Mouse (Mus musculus): ENCODE measurements around the gene Retsat. TPM values are rescaled to one million over a fixed set of nuclear protein-coding genes. Genes with fewer than 3 reads are reported as not detected.
A peak's percentile ranks its signal among the peaks of the same experiment; 100 is the strongest.

The Retsat gene
- total and polyA plus RNA-seq, 3 experiments, result 15.5 to 27.7 (median 15.6) TPM

DNA sequence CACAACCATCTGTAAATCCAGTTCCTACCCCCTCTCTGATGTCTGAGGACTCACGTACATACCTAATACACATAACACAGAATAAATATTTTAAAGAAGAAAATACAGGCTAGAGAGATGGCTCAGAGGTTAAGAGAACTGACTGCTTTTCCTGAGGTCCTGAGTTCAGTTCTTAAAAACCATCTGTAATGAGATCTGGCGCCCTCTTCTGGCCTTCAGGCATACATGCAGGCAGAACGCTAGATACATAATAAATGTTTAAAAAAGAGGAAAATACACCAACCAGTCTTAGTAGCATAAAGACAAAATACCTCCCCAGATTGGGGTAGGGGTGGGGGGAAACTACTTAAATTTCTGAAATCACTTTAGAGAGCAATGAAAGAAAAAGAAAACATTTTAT lies 59.7 kb downstream of the Retsat start:
- Histone ChIP-seq H3K4me1 (ENCODE audit: control insufficient read depth in 1 of 2, insufficient read depth in 2 of 2) (peaks cover 5 to 44% of the 10 kb centered on the region in 2 experiments), H3K36me3 (replicated peaks in 1 of 2; ENCODE audit: control insufficient read depth in 1 of 2, insufficient read depth in 1 of 2, low read length in 1 of 2) (no peaks in the 10 kb centered on the region), H3K27ac (ENCODE audit: insufficient read depth, low read depth) (no peak overlapping the region), H3K9me3 (replicated peaks; ENCODE audit: low read length) (no peaks in the 10 kb centered on the region), H3K27me3 (replicated peaks) (no peaks in the 10 kb centered on the region), H3K79me2 (replicated peaks; ENCODE audit: control insufficient read depth, extremely low read depth, insufficient read depth, poor library complexity, severe bottlenecking) (no peaks in the 10 kb centered on the region), H3K4me2 (ENCODE audit: insufficient read depth, low read depth, poor library complexity, severe bottlenecking) (no peak overlapping the region), H3K9ac (ENCODE audit: insufficient read depth, low read depth) (no peak overlapping the region), H3K4me3 (replicated peaks in 1 of 3; ENCODE audit: low read depth in 2 of 3, low read length in 2 of 3, poor library complexity in 1 of 3) (no peak overlapping the region)
- dilution Hi-C loops (cut with MboI; ENCODE audit: extremely low pct_ligation_motif_present, extremely low pct_unique_long_range_greater_than_20kb, low sequenced_read_pairs) (no loop called here), in situ Hi-C loops (cut with MboI; ENCODE audit: low pct_ligation_motif_present, low pct_unique_long_range_greater_than_20kb, low sequenced_read_pairs) (no loop called here)
- peak; percentile 65 for DNase-seq (ENCODE audit: extremely low read depth)
- TF ChIP-seq NELFE (IDR thresholded peaks at IDR 0.05; ENCODE audit: low read depth, low read length), result no peak
- TF ChIP-seq KAT2A (IDR thresholded peaks at IDR 0.05; ENCODE audit: insufficient replicate concordance, low read length), result no peak
- TF ChIP-seq RAD21 (IDR thresholded peaks at IDR 0.05; ENCODE audit: low read depth, low read length), result peak; percentile 45
- no peak for TF ChIP-seq CHD2 (IDR thresholded peaks at IDR 0.05; ENCODE audit: low read length)
- TF ChIP-seq CHD1 (IDR thresholded peaks at IDR 0.05; ENCODE audit: low read depth, low read length), result no peak
- no peak for TF ChIP-seq USF1 (IDR thresholded peaks at IDR 0.05; ENCODE audit: low read depth, low read length)
- no peak for TF ChIP-seq USF2 (conservative IDR thresholded peaks at IDR 0.05; ENCODE audit: low read depth, low read length)
- no peak for TF ChIP-seq IRF4 (IDR thresholded peaks at IDR 0.05; ENCODE audit: low read depth, low read length)
- TF ChIP-seq PAX5 (IDR thresholded peaks at IDR 0.05; ENCODE audit: low read length), result no peak
- TF ChIP-seq ETS1 (conservative IDR thresholded peaks at IDR 0.05; ENCODE audit: low read depth, low read length), result no peak
- TF ChIP-seq MYC (IDR thresholded peaks at IDR 0.05; ENCODE audit: low read depth, low read length), result no peak
- no peak for TF ChIP-seq MAFK (IDR thresholded peaks at IDR 0.05; ENCODE audit: insufficient replicate concordance, low read length)
- TF ChIP-seq SMC3 (IDR thresholded peaks at IDR 0.05; ENCODE audit: low read depth, low read length), result peak; percentile 52
- no peak for TF ChIP-seq MAX (IDR thresholded peaks at IDR 0.05; ENCODE audit: low read length)
- TF ChIP-seq JUN (IDR thresholded peaks at IDR 0.05; ENCODE audit: insufficient read depth, low read depth, low read length), result no peak
- no peak for TF ChIP-seq UBTF (IDR thresholded peaks at IDR 0.05; ENCODE audit: low read depth, low read length)
- no peak for TF ChIP-seq JUND (conservative IDR thresholded peaks at IDR 0.05; ENCODE audit: low read depth, low read length)
- peak; percentile 61 to 75; a peak in 3 of 4 replicates for TF ChIP-seq CTCF (conservative IDR thresholded peaks at IDR 0.05 in 1 of 2, IDR thresholded peaks at IDR 0.05 in 1 of 2; ENCODE audit: low read depth in 2 of 2, low read length in 2 of 2)
- TF ChIP-seq NRF1 (IDR thresholded peaks at IDR 0.05; ENCODE audit: low read depth, low read length), result no peak
- TF ChIP-seq POLR2AphosphoS2 (IDR thresholded peaks at IDR 0.05; ENCODE audit: low read depth, low read length), result no peak
- TF ChIP-seq ZMIZ1 (IDR thresholded peaks at IDR 0.05; ENCODE audit: low read depth, low read length), result no peak
- no peak for TF ChIP-seq POLR2A (IDR thresholded peaks at IDR 0.05; ENCODE audit: low read depth, low read length)

Other genes with a start within 250 kb of the Retsat start
- gene Tmem150a, start 243.0 kb upstream of the Retsat start, total RNA-seq (2012; rRNA removed), result 0.17 and 0.59 TPM in 2 replicates
- gene Tmem150a, start 243.0 kb upstream of the Retsat start, total RNA-seq (2014; rRNA removed), result 0.24 TPM in 1 of 2 replicates, not detected in the other
- gene Tmem150a, start 243.0 kb upstream of the Retsat start, polyA plus RNA-seq (2012; ENCODE audit: insufficient read length, low read depth), result 0.82 and 0.93 TPM in 2 replicates
- gene Rnf181, start 231.5 kb upstream of the Retsat start, total RNA-seq (2012; rRNA removed), result 51.0 and 63.2 TPM in 2 replicates
- gene Rnf181, start 231.5 kb upstream of the Retsat start, total RNA-seq (2014; rRNA removed), result 64.0 and 83.2 TPM in 2 replicates
- 73.7 and 88.7 TPM in 2 replicates for gene Rnf181, start 231.5 kb upstream of the Retsat start, polyA plus RNA-seq (2012; ENCODE audit: insufficient read length, low read depth)
- 1.5 and 2.5 TPM in 2 replicates for gene Vamp5, start 218.0 kb upstream of the Retsat start, total RNA-seq (2012; rRNA removed)
- 0.50 and 0.59 TPM in 2 replicates for gene Vamp5, start 218.0 kb upstream of the Retsat start, total RNA-seq (2014; rRNA removed)
- 0.90 and 2.2 TPM in 2 replicates for gene Vamp5, start 218.0 kb upstream of the Retsat start, polyA plus RNA-seq (2012; ENCODE audit: insufficient read length, low read depth)
- gene Vamp8, start 207.8 kb upstream of the Retsat start, total RNA-seq (2012; rRNA removed), result 105 and 110 TPM in 2 replicates
- 111 and 130 TPM in 2 replicates for gene Vamp8, start 207.8 kb upstream of the Retsat start, total RNA-seq (2014; rRNA removed)
- 98.9 and 114 TPM in 2 replicates for gene Vamp8, start 207.8 kb upstream of the Retsat start, polyA plus RNA-seq (2012; ENCODE audit: insufficient read length, low read depth)
- 6.6 and 6.7 TPM in 2 replicates for gene Ggcx, start 184.2 kb upstream of the Retsat start, total RNA-seq (2012; rRNA removed)
- 6.5 and 7.8 TPM in 2 replicates for gene Ggcx, start 184.2 kb upstream of the Retsat start, total RNA-seq (2014; rRNA removed)
- gene Ggcx, start 184.2 kb upstream of the Retsat start, polyA plus RNA-seq (2012; ENCODE audit: insufficient read length, low read depth), result 4.7 and 5.2 TPM in 2 replicates
- 166 and 274 TPM in 2 replicates for gene Mat2a, start 158.9 kb upstream of the Retsat start, total RNA-seq (2012; rRNA removed)
- 218 and 232 TPM in 2 replicates for gene Mat2a, start 158.9 kb upstream of the Retsat start, total RNA-seq (2014; rRNA removed)
- gene Mat2a, start 158.9 kb upstream of the Retsat start, polyA plus RNA-seq (2012; ENCODE audit: insufficient read length, low read depth), result 429 and 456 TPM in 2 replicates
- 0.50 and 1.7 TPM in 2 replicates for gene Sh2d6, start 76.8 kb upstream of the Retsat start, total RNA-seq (2012; rRNA removed)
- gene Sh2d6, start 76.8 kb upstream of the Retsat start, total RNA-seq (2014; rRNA removed), result 0.78 and 1.1 TPM in 2 replicates
- gene Sh2d6, start 76.8 kb upstream of the Retsat start, polyA plus RNA-seq (2012; ENCODE audit: insufficient read length, low read depth), result 4.3 and 4.9 TPM in 2 replicates
- gene Capg, start 54.1 kb upstream of the Retsat start, total RNA-seq (2012; rRNA removed), result 211 and 264 TPM in 2 replicates
- gene Capg, start 54.1 kb upstream of the Retsat start, total RNA-seq (2014; rRNA removed), result 174 and 175 TPM in 2 replicates
- 196 and 201 TPM in 2 replicates for gene Capg, start 54.1 kb upstream of the Retsat start, polyA plus RNA-seq (2012; ENCODE audit: insufficient read length, low read depth)
- 4.7 and 7.1 TPM in 2 replicates for gene Elmod3, start 62 bp upstream of the Retsat start, total RNA-seq (2012; rRNA removed)
- gene Elmod3, start 62 bp upstream of the Retsat start, total RNA-seq (2014; rRNA removed), result 4.0 and 4.2 TPM in 2 replicates
- gene Elmod3, start 62 bp upstream of the Retsat start, polyA plus RNA-seq (2012; ENCODE audit: insufficient read length, low read depth), result 9.0 TPM in 2 replicates
- 22.6 and 27.9 TPM in 2 replicates for gene Tgoln1, start 18.5 kb downstream of the Retsat start, total RNA-seq (2012; rRNA removed)
- 20.0 and 23.5 TPM in 2 replicates for gene Tgoln1, start 18.5 kb downstream of the Retsat start, total RNA-seq (2014; rRNA removed)
- gene Tgoln1, start 18.5 kb downstream of the Retsat start, polyA plus RNA-seq (2012; ENCODE audit: insufficient read length, low read depth), result 29.0 and 33.6 TPM in 2 replicates
- 0.13 and 0.21 TPM in 2 replicates for gene Tcf7l1, start 190.8 kb downstream of the Retsat start, total RNA-seq (2012; rRNA removed)
- 0.47 and 0.53 TPM in 2 replicates for gene Tcf7l1, start 190.8 kb downstream of the Retsat start, total RNA-seq (2014; rRNA removed)
- 6.3 and 9.9 TPM in 2 replicates for gene Tcf7l1, start 190.8 kb downstream of the Retsat start, polyA plus RNA-seq (2012; ENCODE audit: insufficient read length, low read depth)

Measured in CH12.LX (cell line).